Comparison of ENCODE assay signal across 9 mouse cellular contexts in genomic region chr6:83927418-83927817, GRCm38 (mm10).
A peak's percentile ranks its signal among the peaks of the same experiment; 100 is the strongest.
DNase-seq lines count a peak whose midpoint lies in the region; ATAC-seq lines count a peak whose summit lies in the region.
"Had no signal": no experiment of that assay in that cellular context is flagged by ENCODE, and none has a peak within 500 bp of the region (broad histone marks: within the 10 kb centered on the region; RNA-seq: fewer than 3 reads in every experiment).

No protein-coding gene starts in this region.

- H3K4me1 ChIP-seq in kidney, embryonic 14.5 days (ENCODE audit: control insufficient read depth, insufficient read depth, low read length) = no peaks in the 10 kb centered on the region
- no peaks in the 10 kb centered on the region for H3K4me1 ChIP-seq in forebrain, embryonic 10.5 days

- DNase-seq in kidney, adult 18-20 months = peak; percentile 26
- peak; percentile 62 for DNase-seq in R1 (ENCODE audit: low read depth, low spot score)
- peak; percentile 53 for DNase-seq in mesoderm, embryonic 11.5 days (ENCODE audit: low read depth, low spot score)
- DNase-seq in cerebellum, postnatal 14 days = no peak
- no peak for DNase-seq in forebrain, embryonic 10.5 days (ENCODE audit: extremely low spot score, low spot score)

- H3K27ac ChIP-seq in kidney, embryonic 14.5 days (ENCODE audit: low read depth, low read length) = no peak overlapping the region
- no peak overlapping the region for H3K27ac ChIP-seq in forebrain, embryonic 10.5 days
- H3K27ac ChIP-seq: hindbrain, embryonic 15.5 days had no signal

- no peak overlapping the region for H3K9ac ChIP-seq in kidney, embryonic 14.5 days (ENCODE audit: low read depth, low read length)
- H3K9ac ChIP-seq: hindbrain, embryonic 15.5 days had no signal

- ATAC-seq in kidney, embryonic 14.5 days (ENCODE audit: low FRiP score, low TSS enrichment) = no peak
- 0 out of 2 replicates have a peak, but pooled peaks have one; percentile 25 for ATAC-seq in granulocyte monocyte progenitor cell, adult 5-6 weeks (replicated peaks; ENCODE audit: poor library complexity, severe bottlenecking)
- ATAC-seq in frontal cortex, adult (ENCODE audit: low TSS enrichment) = no peak

- peaks cover 15% of the 10 kb centered on the region for H3K36me3 ChIP-seq in kidney, embryonic 14.5 days (ENCODE audit: control insufficient read depth, insufficient read depth, low read length)
- H3K36me3 ChIP-seq in forebrain, embryonic 10.5 days (replicated peaks) = peaks cover 43% of the 10 kb centered on the region

- no peaks in the 10 kb centered on the region for H3K9me3 ChIP-seq in kidney, embryonic 14.5 days (ENCODE audit: control insufficient read depth, low read length)
- peaks cover 8% of the 10 kb centered on the region for H3K9me3 ChIP-seq in forebrain, embryonic 10.5 days
- H3K9me3 ChIP-seq: hindbrain, embryonic 15.5 days had no signal

- no peak overlapping the region for H3K4me3 ChIP-seq in kidney, embryonic 14.5 days (ENCODE audit: low read length)
- H3K4me3 ChIP-seq in forebrain, embryonic 10.5 days = no peak overlapping the region
- H3K4me3 ChIP-seq: hindbrain, embryonic 15.5 days had no signal

- no peaks in the 10 kb centered on the region for H3K27me3 ChIP-seq in kidney, embryonic 14.5 days (ENCODE audit: control insufficient read depth, insufficient read depth, low read length)
- no peaks in the 10 kb centered on the region for H3K27me3 ChIP-seq in forebrain, embryonic 10.5 days (ENCODE audit: poor library complexity, severe bottlenecking)
- H3K27me3 ChIP-seq: hindbrain, embryonic 15.5 days had no signal

- no peak overlapping the region for H3K4me2 ChIP-seq in kidney, embryonic 14.5 days (replicated peaks; ENCODE audit: low read depth, low read length)
- H3K4me2 ChIP-seq: hindbrain, embryonic 15.5 days had no signal

- 67% methylated on average over 1 of the region's 1 CpGs for WGBS in kidney, embryonic 14.5 days
- 88% methylated on average over 1 of the region's 1 CpGs for WGBS in forebrain, embryonic 10.5 days

Comparison
In these comparisons a context has a peak if more than half of its experiments do, and no peak if none do; other contexts are left out.
1. DNase-seq: peak in kidney, adult 18-20 months (single experiment), R1 (single experiment) and mesoderm, embryonic 11.5 days (single experiment); none in cerebellum, postnatal 14 days (0 of 2) and forebrain, embryonic 10.5 days (single experiment).